Mouse (Mus musculus) C2C12 (cell line): Measurements from ENCODE around the gene Nkiras1. TPM values are rescaled to one million over a fixed set of nuclear protein-coding genes. Genes with fewer than 3 reads are reported as not detected.
"Not testable (repeated sequence)": the region's sequence is repeated elsewhere in the genome, so short reads cannot be mapped to it uniquely, and the experiment has no call there.

Experiments used
- H3K27me3 ChIP-seq: one replicate; pipeline ENCODE4 v1.6.1; 2011; ENCODE audit not compliant: control insufficient read depth, insufficient read depth, insufficient read length
- H3K36me3 ChIP-seq: one replicate; pipeline ENCODE4 v1.6.1; 2011; ENCODE audit not compliant: control insufficient read depth, insufficient read depth
- H3K4me3 ChIP-seq: one replicate; pipeline ENCODE4 v1.5.1; 2011; ENCODE audit warnings: mild to moderate bottlenecking, control low read depth; ENCODE audit not compliant: poor library complexity, insufficient read depth, severe bottlenecking
- H3K79me2 ChIP-seq: one replicate; pipeline ENCODE4 v1.6.1; 2011; ENCODE audit not compliant: control insufficient read depth, insufficient read depth
- H3K79me3 ChIP-seq: one replicate; pipeline ENCODE4 v1.6.1; 2011; ENCODE audit warnings: low read depth, control low read depth
- H3ac ChIP-seq: one replicate; pipeline ENCODE3; 2011; ENCODE audit warnings: low read depth; ENCODE audit not compliant: control insufficient read depth, insufficient read length
- CEBPB ChIP-seq: IDR thresholded peaks from one replicate; pipeline ENCODE4 v1.6.1; 2011; ENCODE audit warnings: low read depth, mild to moderate bottlenecking, control low read depth, moderate library complexity
- CTCF ChIP-seq: IDR thresholded peaks from one replicate; pipeline ENCODE4 v1.5.1; 2011; ENCODE audit not compliant: control insufficient read depth, insufficient read depth, insufficient read length
- FOSL1 ChIP-seq: IDR thresholded peaks from one replicate; pipeline ENCODE4 v1.8.0; 2011; ENCODE audit warnings: mild to moderate bottlenecking, low read length; ENCODE audit not compliant: poor library complexity, insufficient read depth, severe bottlenecking
- MAX ChIP-seq: IDR thresholded peaks from one replicate; pipeline ENCODE4 v1.6.1; 2011; ENCODE audit warnings: mild to moderate bottlenecking, control low read depth
- MYOD1 ChIP-seq: IDR thresholded peaks from one replicate; pipeline ENCODE4 v1.6.1; 2011; ENCODE audit warnings: low read depth; ENCODE audit not compliant: control insufficient read depth, insufficient read length
- MYOG ChIP-seq: IDR thresholded peaks from one replicate; pipeline ENCODE4 v1.6.1; 2011; ENCODE audit not compliant: control insufficient read depth, insufficient read length; ENCODE audit errors: extremely low read depth
- USF1 ChIP-seq: IDR thresholded peaks from one replicate; pipeline ENCODE4 v1.6.1; 2011; ENCODE audit warnings: low read depth, mild to moderate bottlenecking, control low read depth, moderate library complexity
- polyA plus RNA-seq: library from polyadenylated mRNA; unstranded; fragments of >200 nt; fragmentation: generic; extraction: Trizol; gene quantifications from one replicate; pipeline ENCODE4 v1.2.1, GENCODE M21; 2012; ENCODE audit warnings: missing spikeins

The Nkiras1 gene
- polyA plus RNA-seq, 1 experiment, result 5.0 TPM

DNA sequence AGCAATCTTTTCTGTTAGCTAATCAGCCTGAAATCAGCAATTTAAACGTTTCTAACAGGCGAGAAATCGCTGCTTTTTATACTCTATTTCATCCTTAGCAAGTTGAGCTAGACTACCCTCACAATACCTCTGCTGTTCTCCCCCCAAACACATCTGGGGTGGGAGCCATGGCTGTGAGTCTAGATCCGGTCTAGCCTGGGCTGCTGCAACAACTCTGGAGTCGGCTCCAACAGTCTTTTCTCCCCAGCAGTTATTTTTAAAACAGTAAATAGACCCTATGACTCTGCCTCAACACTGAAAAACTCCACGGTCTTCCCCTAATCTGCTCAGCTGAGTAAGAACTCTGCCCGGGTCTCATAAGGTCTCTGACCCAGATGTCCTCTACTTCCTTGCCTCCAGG, 30.8 kb upstream of the Nkiras1 start:
- H3K4me3 ChIP-seq, result no peak overlapping the region
- TF ChIP-seq MAX (no peak), MYOG (no peak), FOSL1 (no peak), CTCF (no peak), MYOD1 (no peak), USF1 (no peak), CEBPB (no peak)

DNA sequence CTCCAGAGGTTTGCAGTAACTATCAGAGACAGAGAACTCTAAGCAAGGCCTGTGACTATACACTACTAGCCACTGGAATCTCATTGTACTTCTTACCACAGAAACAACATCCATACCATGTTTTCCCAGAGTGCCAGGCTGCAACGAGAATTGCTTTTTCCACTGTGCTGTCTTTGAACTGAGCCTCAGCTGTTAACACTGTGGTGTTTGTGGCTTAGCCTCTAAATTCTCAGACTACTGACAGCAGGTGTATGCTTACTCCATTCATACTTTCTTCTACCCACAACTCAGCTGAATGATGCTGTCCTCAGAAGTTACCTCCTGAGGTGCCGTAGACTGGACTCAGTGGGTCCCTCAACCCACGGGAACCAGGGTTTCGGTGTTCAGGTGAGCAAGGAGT, 29.1 kb upstream of the Nkiras1 start:
- no peak overlapping the region for H3K4me3 ChIP-seq
- no peaks in the 10 kb centered on the region for H3K27me3 ChIP-seq
- no peak overlapping the region for H3ac ChIP-seq
- H3K36me3 ChIP-seq, result no peaks in the 10 kb centered on the region
- no peak for TF ChIP-seq MAX
- TF ChIP-seq MYOD1, result no peak
- TF ChIP-seq MYOG, result no peak
- TF ChIP-seq FOSL1, result no peak
- TF ChIP-seq CTCF, result no peak
- no peak for TF ChIP-seq CEBPB
- peaks cover 10% of the 10 kb centered on the region for H3K79me3 ChIP-seq
- H3K79me2 ChIP-seq, result peaks cover 14% of the 10 kb centered on the region

More for the DNA sequence above, 30.8 kb upstream of the Nkiras1 start:
- no peaks in the 10 kb centered on the region for H3K27me3 ChIP-seq
- H3K36me3 ChIP-seq, result no peaks in the 10 kb centered on the region
- peaks cover 24% of the 10 kb centered on the region for H3K79me3 ChIP-seq
- H3ac ChIP-seq, result no peak overlapping the region
- H3K79me2 ChIP-seq, result peaks cover 30% of the 10 kb centered on the region

DNA sequence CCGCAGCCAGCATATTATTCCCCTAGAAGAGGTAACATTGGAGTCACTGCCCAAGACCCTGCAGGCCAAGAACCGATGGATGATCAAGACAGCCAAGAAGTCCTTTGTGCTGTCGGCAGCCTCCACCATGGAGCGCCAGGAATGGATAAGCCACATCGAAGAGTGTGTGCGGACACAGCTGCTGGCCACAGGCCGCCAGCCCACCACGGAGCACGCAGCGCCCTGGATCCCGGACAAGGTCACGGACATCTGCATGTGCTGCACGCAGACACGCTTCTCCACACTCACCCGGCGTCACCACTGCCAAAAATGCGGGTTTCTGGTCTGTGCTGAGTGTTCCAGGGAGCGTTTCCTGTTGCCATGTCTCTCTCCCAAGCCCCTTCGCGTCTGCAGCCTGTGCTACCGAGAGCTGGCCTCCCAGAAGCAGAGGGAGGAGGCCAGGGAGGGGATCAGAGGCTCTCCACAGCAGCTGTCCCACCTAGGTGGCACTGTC, 28.3 kb upstream of the Nkiras1 start:
- no peak for TF ChIP-seq MYOD1
- TF ChIP-seq CEBPB, result no peak
- no peak for TF ChIP-seq MYOG
- TF ChIP-seq MAX, result no peak
- TF ChIP-seq FOSL1, result no peak
- TF ChIP-seq USF1, result no peak
- TF ChIP-seq CTCF, result no peak
- Histone ChIP-seq H3ac (no peak overlapping the region), H3K4me3 (no peak overlapping the region), H3K36me3 (no peaks in the 10 kb centered on the region), H3K27me3 (no peaks in the 10 kb centered on the region), H3K79me2 (peaks cover 5% of the 10 kb centered on the region), H3K79me3 (peaks cover 3% of the 10 kb centered on the region)

DNA sequence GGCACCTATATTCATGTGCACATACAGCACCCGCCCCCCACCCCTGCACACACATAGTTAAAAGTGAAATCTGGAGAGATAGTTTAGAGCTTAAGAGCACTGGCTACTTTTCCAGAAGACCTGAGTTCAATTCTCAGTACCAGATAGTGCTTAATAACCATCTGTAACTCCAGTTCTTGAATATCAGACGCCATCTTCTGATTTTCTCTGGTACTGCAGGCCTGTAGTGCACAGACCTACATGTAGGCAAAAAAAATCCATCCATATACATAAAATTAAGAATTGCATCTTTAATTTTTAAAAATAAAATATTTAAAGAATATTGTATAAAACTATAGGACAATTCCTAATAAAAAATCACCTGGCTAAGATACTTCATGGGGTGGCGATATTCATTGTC, 9.7 kb upstream of the Nkiras1 start:
- peaks cover 7% of the 10 kb centered on the region for H3K36me3 ChIP-seq
- TF ChIP-seq USF1 (no peak), CEBPB (no peak), CTCF (no peak), MYOD1 (no peak), FOSL1 (no peak), MYOG (no peak), MAX (no peak)
- no peak overlapping the region for H3K4me3 ChIP-seq
- H3K79me2 ChIP-seq, result no peaks in the 10 kb centered on the region
- no peaks in the 10 kb centered on the region for H3K79me3 ChIP-seq
- no peak overlapping the region for H3ac ChIP-seq
- no peaks in the 10 kb centered on the region for H3K27me3 ChIP-seq

DNA sequence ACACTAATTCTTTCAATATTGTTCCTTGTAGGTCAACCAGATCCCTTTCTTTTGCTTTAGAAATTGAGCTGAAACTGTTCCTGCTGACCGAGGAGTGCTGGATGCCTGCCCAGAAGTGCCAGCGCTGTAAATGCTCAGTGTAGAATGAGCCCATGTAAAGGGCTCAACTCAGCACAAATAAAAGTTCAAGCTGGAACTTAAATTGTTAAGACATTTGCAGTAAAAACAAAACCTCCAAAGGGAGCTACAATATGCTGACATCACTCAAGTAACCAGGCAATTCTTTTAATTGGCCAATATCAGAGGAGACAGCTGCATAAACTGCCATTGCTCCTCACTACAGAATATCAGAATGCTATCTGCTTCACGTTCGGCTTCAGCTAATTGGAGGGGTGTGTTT, 7.5 kb upstream of the Nkiras1 start:
- Histone ChIP-seq H3K79me2 (peaks cover 18% of the 10 kb centered on the region), H3K4me3 (no peak overlapping the region), H3ac (no peak overlapping the region), H3K27me3 (no peaks in the 10 kb centered on the region), H3K36me3 (peaks cover 29% of the 10 kb centered on the region), H3K79me3 (peaks cover 13% of the 10 kb centered on the region)
- TF ChIP-seq CEBPB, result no peak
- no peak for TF ChIP-seq USF1
- no peak for TF ChIP-seq CTCF
- no peak for TF ChIP-seq MAX
- no peak for TF ChIP-seq FOSL1
- no peak for TF ChIP-seq MYOD1
- no peak for TF ChIP-seq MYOG

DNA sequence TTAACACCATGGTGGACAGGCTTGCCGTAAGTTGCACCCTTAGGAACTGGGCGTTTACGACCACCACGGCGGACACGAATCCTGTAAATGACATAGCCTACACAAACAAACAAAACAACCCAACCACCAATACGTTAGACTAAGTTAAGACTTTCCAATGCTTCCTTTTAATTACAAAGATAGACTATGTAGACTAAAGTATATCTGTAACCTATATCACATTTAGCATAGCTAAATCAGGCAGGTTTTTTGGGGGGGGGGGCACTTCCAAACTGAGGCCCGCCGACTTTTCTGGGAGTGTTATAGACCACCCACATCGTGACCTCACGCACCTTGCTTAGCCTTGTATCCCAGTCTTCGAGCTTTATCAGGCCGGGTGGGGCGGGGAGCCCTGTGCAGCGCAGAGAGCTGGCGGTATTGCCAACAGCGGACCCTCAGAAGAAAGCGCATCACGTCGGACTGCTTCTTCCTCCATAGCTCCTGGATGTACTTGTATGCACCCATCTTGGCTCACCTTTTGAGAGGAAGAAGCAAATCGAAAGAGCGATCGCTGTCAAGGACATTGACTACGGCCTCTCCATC, 898 bp upstream of the Nkiras1 start:
- Histone ChIP-seq H3K36me3 (peaks cover 39% of the 10 kb centered on the region), H3K79me3 (peaks cover 31% of the 10 kb centered on the region), H3ac (peak overlapping the region; percentile 100), H3K4me3 (peak overlapping the region; percentile 93), H3K79me2 (peaks cover 51% of the 10 kb centered on the region)
- not testable (repeated sequence) for H3K27me3 ChIP-seq
